Mouse (Mus musculus): ENCODE results near the gene Dyrk3.
A peak's percentile ranks its signal among the peaks of the same experiment; 100 is the strongest.

Gene Dyrk3

GRCm38 (mm10) chr1:131084289-131084688, 53.9 kb downstream of the Dyrk3 start:
- no peak for DNase-seq (ENCODE audit: low read depth, low spot score)

GRCm38 (mm10) chr1:131083609-131084008, 54.5 kb downstream of the Dyrk3 start:
- no peak for DNase-seq (ENCODE audit: low read depth, low spot score)

GRCm38 (mm10) chr1:131083122-131083521, 55.0 kb downstream of the Dyrk3 start:
- DNase-seq (ENCODE audit: low read depth, low spot score), result no peak

- DNase-seq (ENCODE audit: low read depth, low spot score), result no peak
Observed at GRCm38 (mm10) chr1:131080686-131081085, 57.5 kb downstream of the Dyrk3 start.

- peak; percentile 27 for DNase-seq (ENCODE audit: low read depth, low spot score)
Observed at GRCm38 (mm10) chr1:131079762-131080161, 58.4 kb downstream of the Dyrk3 start.

- no peak for DNase-seq (ENCODE audit: low read depth, low spot score)
Observed at GRCm38 (mm10) chr1:131078761-131079330, 59.3 kb downstream of the Dyrk3 start.
